Mouse (Mus musculus) neutrophil, adult 5-6 weeks (primary cell): Measurements from ENCODE around the gene D130052B06Rik. TPM values are rescaled to one million over a fixed set of nuclear protein-coding genes. Genes with fewer than 3 reads are reported as not detected.

Experiments
- ATAC-seq: fragments of 151-379, 151-347 bp; 2 replicates; pipeline ENCODE4 v1.8.0; 2017; ENCODE audit warnings: mild to moderate bottlenecking, moderate TSS enrichment; ENCODE audit not compliant: insufficient number of reproducible peaks, poor library complexity, low FRiP score, severe bottlenecking; ENCODE audit errors: extremely low read depth
- total RNA-seq: library from RNA; stranded (forward); fragments of 200-1000 nt; gene quantifications from 2 replicates; pipeline ENCODE4 v1.2.3, GENCODE M21; 2017

Gene D130052B06Rik
- not detected in 2 replicates for total RNA-seq

DNA sequence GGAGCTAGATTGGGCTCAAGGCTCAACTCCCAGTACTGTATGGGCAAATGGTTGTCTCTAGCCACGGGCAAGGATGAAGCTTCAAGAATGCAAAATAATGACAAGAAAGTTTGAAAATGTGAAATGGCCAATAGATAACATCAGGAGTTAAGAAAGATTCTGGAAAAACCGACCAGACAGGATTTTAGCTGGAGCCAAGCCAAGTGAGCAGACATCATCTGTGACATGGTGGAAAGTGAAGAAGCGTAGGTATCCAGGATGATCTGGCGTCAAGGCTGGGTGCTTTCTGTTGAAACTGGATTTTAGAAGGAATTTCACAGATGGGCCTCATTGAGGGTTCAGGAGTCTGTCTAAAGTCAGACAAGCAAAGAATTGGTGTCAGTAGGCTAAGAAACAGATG lies at the start of gene D130052B06Rik:
TSS of gene D130052B06Rik (plus strand) at position 317 of the 400 bp plus-strand sequence.
- ATAC-seq = no peak

DNA sequence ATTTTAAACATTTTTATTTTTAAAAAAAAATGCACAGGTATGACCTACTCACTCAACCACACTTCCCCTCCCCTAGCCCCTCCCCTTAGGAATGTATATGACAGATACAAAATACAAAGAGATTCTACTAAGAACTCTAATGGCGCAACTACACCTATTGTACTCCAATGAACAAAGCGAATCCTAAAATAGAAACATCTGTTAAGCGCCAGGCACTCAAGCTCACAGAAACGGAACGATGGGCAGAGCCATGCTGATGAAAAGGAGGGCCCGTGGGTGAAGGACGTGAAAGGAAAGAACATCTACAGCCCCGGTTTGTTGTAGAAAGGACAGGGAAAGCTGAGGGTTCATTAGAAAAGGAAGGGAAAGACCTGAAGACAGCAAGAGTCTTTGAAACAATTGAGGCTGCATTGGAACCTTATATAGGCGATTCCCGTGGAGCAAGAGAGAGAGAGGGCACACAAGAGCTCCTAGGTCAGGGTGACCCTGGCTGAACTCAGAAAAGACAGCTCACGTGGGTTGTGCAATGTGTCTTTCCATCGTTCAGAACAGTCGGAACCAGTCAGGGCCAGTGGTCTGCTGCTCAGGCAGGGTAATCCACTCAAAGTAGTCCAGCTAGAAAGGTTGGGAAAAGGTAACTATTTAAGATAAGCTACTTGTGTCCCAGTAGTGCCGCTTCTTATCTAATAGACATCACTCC lies 48.1 kb upstream of the D130052B06Rik start:
- ATAC-seq = no peak

DNA sequence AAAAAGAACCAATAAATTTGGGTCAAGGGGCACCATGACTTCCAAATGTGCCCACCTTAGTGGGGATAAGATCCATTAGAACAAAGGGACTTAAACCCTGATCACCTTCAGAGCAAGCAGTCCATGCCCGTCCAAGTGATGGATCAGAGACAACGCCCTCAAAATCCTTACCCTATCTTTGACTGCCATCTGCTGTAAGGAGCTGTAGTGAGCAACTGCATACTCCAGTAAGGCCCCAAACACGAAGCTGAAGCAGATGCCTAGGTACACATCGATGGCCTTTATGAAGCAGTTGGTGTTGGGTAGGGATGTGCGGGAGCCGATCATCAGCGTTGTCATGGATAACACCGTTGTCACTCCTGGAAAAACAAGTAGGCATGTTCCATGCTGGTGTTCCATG lies 45.0 kb upstream of the D130052B06Rik start:
- ATAC-seq = no peak

DNA sequence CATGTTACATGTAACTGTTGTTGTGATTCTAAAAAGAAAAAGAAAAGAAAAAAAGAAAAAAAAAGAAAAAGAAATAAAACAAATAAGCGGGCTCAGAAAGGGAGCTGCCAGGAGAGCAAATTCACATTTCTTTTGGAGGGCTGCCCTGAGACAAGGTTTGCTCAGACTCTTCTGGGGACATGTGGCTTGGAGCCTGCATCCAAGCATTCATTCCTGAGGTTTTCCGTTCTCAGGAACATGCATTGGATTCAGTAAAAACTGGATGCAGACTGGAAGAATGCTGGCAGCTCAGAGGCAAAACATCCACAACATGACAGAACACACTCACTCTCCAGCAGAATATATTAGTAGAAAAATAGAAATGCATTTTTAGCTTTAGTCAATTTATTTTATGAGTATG lies 35.2 kb upstream of the D130052B06Rik start:
- ATAC-seq = no peak

DNA sequence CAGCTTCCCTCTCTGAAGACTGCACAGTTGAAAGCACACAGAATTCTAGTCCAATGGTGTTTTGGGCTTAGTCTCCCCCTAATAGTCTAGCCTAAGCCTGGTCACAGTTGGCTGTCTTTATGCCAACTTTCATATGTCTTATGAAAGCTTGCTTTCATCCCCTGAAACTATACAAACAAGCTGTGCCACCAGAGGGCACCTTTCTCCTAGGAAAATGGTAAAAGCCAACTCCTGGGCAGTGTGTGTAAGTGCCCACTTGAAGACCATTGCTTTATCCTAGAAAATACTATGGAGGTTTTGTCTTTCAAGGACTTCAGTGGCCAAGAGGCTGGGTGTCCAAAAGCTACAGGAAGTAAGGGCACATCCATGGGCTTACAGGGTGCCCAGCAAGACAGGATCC lies 28.7 kb upstream of the D130052B06Rik start:
- ATAC-seq = no peak

DNA sequence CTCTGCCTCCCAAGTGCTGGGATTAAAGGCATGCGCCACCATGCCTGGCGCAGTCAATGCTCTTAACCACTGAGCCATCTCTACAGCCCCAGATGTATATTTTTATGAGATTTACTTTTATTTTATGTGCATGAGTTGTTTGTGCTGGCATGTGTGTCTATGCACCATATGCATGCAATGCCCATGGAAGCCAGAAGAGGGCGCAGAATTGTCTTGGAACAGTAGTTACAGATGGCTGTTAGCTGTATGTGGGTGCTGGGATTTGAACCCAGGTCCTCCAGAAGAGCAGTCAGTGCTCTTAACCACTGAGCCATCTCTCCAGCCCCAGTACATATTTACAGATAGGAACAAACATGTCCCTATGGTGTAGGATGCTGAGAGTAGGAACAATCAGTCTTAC lies 24.2 kb upstream of the D130052B06Rik start:
- ATAC-seq = no peak

DNA sequence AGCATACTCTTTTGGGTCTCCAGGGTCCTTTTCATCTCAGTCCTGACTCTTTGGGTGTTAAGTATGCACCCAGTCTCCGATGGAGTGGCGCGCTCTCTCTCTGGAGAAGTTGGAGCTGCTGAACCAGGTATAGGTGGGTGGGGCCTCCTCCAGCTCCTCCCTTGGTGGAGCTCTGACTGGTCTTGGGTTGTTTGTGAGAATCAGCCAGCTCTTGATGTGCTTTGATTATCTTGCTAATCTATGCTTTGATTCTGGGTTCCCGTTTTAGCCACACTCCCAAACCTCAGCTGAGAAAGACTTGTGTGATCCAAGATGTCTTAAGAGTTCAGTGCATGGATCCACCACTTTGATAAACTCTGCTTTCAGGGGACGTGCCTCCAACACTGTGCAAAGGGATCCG lies 20.2 kb upstream of the D130052B06Rik start, which contains the start of gene Gabrp:
TSS of gene Gabrp (minus strand) at position 101 of the 400 bp plus-strand sequence.
- no peak for ATAC-seq

DNA sequence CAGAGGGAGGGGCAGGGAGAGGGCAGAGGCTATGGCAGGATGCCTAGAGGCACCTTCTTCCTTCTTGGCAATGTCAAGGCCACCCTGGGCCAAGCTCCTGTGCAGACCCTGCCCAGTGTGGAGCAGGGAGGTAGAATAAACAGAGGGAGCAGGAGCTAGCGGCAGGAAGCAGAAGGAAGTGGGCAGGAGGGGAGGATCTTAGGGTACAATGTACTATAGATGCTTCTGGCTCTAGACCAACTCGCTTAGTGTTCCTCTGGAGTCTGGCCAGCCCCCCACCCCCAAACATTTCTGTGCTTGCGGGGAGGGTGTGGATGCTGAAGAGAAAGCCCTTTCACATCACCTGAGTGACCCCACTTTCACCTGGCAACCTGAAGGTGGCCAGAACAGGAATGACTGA lies 19.5 kb upstream of the D130052B06Rik start:
- no peak for ATAC-seq

DNA sequence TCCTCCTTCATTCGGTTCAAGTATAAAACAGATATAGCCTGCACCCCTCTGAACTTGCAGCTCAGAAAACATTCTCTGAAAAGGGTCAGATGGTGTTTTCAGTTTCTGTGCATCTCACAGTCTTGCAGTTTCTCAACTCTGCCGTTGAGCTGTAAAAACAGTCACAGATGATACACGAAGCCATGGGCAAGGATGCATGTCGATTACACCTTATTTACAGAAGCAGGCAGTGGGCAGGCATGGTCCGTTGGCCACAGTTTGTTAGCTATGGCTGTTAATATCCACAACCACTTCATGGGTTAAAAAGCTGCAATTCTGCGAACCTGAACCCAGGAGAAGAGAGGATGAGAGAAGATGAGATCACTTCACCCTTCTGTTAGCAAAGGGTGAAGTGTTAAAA lies 12.5 kb upstream of the D130052B06Rik start:
- no peak for ATAC-seq

DNA sequence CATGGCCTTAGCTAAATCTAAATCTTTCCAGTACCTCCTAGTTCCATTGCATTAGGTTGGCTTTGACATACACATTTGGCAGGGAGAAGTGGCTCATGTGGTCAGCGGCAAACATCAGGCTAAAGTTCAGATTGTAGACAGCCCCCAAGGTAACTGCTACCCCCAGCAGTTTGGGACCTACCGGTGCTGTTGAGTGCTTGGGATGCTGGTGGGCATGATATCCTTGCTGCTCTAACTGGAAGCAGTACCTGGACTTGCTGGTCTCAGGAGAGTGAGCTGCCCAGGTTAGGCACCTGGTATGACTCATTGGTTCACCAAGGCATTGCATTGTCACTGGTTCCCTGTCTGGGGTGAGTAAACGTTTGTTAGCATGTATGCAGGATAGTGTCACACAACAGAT lies 8.3 kb upstream of the D130052B06Rik start:
- no peak for ATAC-seq

DNA sequence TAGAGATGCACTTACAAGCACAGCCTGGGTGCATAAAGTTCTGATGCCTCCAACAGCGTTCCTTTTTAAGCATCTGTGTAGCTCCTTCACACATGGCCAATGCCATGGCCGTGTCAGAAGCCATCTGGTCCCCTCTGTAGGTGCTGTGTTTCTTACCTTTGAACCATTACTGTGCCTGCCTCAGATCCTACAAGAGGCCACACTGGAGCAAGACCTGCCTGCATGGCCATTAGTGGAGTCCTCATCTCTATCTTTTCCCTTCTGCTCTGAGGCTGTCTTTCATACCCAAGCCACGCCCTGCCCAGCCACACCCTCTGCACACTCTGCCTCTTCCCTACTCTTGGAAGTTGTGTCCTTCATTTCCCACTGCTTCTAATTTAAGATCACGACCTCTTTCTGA lies 6.3 kb upstream of the D130052B06Rik start:
- ATAC-seq = no peak

DNA sequence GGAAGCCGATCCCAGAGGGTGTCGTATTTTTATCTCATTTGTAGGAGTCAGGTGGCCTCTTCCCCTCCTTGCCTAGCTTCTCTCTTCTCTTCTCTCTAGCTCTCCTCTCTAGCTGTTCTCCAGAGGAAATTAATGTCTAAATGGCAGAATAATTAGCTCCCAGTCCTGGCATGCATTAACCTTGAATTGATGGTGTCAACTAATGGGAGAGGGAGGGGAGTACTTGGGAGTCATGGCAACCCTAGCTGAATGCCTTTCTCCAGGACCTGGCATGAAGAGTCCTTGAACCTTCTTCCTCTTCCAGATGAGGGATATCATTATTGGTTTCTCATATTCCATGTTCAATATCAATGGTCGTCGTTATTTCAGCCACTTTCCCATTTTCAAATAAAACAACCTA lies 2.4 kb upstream of the D130052B06Rik start:
- no peak for ATAC-seq

DNA sequence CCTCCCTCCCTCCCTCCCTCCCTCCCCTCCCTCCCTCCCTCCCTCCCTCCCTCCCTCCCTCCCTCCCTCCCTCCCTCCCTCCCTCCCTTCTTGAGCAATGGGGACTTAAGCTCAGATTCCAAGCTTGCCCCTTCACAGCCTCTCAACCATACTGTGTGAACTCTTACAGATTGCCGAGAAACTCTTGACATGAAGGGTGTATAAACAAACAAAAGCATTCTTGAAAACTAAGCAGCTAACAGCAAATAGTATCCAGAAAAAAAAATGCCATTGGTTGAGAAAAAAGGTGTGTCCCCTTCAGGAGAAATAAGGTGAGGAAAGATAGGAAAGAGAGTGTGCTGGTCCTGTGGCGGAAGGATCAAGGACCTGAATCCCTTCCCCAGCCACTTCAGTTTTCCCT lies 4.1 kb downstream of the D130052B06Rik start:
- ATAC-seq = no peak

DNA sequence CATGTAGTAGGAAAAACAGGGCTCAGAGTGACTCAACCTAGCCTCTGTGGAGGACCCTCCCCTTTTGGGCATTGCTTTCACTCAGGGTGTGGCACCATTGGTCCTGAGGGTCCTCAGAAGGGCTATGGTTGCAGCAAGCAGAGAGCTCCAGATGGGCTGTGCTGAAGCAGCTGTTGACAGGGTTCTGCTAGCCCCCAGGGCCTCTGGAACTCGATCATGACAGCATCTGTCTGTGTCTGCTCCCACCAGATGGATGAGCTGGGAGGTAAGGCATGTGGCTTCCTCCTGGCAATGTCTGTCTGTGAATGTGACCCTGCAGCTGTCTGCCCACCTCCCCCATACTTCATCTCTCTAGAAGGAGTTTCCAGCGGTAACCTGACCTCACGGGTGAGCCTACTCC lies 8.7 kb downstream of the D130052B06Rik start:
- no peak for ATAC-seq

DNA sequence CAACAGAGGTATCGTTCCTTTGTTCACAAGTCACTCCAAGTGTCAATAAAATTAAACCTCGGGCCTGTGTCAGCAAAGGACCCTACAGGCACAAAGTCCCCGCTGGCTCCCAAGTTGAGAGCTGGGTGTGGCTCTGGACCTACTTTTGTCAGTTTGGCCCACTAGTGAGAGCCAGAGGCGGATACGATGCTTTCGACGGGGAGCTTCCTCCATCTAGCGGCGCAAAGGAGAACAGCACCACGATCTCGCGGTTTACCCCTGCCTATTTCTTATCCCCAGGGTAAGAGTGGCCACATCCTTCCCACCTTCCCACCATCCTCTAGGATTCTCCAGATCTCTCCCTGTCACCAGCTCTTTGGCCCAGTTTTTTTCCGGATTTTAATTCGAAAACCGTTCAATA lies 15.1 kb downstream of the D130052B06Rik start:
- no peak for ATAC-seq

DNA sequence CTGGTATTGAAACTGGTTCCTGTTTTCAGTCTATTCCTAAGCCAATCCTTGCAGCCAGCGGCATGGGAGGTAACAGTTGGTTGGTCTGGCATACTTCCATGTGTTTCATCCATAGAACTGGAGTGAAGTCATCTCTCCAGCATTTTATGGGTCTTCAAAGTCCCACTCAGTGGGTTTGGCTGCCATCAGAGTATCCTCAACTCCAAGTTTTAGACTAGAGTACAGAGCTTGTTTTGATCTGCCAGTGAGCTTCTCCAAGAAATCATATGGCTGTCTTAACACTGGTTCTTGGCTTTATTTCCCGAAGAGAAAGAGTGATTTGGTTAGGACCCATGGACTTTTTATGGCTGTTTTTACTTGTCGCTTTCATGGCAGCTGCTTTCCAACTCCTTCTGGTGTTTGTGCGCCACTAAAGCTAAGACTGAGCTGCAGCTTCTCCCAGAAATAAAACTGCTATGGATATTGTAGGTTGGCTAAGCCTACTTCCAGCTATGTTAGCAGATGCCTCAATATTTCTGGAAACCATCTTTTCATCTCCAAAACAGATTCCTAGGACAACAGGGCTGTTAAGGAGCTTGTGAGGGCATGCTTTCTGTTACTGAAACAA lies 28.1 kb downstream of the D130052B06Rik start:
- ATAC-seq = no peak

DNA sequence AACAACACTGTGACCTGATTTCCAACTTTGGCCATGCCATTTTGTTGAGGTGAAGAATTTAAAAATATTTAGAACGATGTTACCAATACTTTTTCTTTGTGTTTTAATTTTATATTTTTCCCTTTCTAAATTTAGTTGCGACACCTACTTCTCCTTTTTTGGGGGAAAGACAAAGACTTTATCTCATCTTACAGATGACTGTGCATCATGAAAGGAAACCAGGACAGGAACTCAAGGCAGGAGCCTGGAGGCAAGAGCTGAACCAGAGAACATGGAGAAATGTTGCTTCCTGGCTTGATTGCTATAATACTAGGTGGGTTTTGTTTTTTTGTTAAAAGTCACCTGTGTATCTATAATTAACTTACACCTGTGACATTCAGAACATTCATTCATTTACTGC lies 38.0 kb downstream of the D130052B06Rik start:
- no peak for ATAC-seq

DNA sequence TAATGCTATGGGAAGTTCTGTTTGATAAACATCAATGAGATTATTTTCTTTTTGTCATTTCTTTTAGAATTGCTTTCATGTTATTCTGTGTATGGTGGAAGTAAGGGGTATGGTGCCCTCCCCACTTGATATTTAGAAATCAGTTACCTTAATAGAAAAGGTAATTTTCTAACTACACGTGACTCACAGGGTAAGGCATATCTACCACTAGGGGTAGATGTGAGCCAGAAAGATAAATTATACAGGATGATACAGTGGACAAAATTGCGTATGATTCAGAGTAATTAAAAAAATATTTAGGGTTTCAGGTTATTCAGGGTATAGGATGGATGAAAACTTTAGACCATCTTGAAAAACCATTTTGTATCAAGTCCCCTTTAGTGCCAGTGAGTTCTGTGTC lies 50.3 kb downstream of the D130052B06Rik start:
- no peak for ATAC-seq

DNA sequence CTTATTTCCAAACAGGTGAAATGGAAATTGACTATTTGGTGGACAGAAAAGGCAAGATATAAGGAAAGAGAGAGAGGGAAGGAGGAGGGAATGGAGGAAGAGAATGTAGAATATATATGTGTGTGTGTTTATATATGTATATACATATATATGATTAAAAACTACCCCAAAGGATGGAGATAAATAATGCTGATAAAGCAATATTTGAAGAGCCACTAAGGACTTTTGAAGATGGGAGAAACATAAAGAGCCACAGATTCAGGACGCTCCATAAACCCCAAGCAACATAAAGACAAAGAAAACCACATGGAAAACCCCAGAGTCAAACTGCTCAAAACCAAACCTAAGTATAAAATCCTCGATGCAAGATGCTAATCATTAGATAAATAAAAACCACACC lies 55.4 kb downstream of the D130052B06Rik start:
- ATAC-seq = no peak

DNA sequence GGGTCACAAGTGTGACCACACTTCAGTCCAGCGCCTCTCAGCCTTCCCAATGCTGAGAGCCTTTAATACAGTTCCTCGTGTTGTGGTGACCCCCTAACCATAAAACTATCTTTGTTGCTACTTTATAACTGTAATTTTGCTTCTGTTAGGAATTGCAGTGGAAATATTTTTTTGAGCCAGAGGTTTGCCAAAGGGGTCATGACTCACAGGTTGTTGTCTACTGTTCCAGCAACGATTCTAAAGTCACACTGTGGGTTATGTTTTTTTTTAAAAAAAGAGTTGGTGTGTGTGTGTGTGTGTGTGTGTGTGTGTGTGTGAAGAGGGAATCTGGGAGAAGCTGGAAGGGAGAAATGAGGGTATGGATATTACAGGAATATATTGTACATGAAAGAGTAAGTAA lies 56.1 kb downstream of the D130052B06Rik start:
- no peak for ATAC-seq
